Mouse (Mus musculus) testis, postnatal 10 days (tissue): Measurements from ENCODE around the gene Kcng3.

Experiments
- DNase-seq: peaks from one replicate; pipeline ENCODE4 v3.0.0; 2021; ENCODE audit warnings: low spot score

Gene Kcng3

DNA sequence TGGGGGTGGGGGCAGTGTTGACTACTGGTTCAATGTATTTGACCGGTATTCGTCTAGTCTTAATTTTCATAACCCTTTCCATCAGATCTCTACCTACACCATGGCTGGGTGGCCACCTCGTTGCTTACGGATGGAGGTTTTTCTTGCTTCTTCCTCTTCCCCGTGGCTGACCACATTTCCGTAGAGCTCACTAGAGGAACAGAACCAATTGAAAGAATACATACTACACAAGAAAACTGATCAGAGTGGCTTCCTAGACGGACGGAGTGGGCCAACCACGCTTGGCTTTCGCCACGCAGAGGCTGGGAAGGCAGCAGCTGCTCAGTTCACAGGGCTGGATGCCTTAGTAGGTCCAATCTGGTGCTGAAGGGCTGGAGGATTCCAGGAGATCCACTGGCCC lies 75.9 kb downstream of the Kcng3 start:
- DNase-seq, result no peak

- DNase-seq, result no peak
These were observed 76.7 kb downstream of the Kcng3 start for GRCm38 (mm10) chr17:83554997-83555396.

- DNase-seq, result no peak
These were observed 83.0 kb downstream of the Kcng3 start for GRCm38 (mm10) chr17:83548501-83549233.

DNA sequence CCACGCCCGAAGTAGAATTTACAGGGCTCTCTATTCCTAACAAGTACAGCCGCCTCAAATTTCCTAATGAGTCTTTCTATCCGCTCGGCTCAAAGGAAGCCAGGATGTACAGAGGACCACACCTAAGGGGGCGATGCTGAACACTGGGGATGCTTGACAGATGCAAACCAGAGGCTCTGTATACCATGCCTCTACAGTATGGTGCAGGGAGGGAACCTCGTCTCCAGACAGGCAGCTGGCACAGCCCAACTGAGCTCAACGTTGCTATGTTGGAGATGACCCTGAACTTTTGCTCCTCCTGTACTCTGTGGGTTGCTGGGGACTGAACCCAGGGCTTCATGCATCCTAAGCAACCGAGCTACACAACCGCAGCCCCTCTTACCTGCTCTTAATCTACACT lies 84.5 kb downstream of the Kcng3 start:
- no peak for DNase-seq

DNA sequence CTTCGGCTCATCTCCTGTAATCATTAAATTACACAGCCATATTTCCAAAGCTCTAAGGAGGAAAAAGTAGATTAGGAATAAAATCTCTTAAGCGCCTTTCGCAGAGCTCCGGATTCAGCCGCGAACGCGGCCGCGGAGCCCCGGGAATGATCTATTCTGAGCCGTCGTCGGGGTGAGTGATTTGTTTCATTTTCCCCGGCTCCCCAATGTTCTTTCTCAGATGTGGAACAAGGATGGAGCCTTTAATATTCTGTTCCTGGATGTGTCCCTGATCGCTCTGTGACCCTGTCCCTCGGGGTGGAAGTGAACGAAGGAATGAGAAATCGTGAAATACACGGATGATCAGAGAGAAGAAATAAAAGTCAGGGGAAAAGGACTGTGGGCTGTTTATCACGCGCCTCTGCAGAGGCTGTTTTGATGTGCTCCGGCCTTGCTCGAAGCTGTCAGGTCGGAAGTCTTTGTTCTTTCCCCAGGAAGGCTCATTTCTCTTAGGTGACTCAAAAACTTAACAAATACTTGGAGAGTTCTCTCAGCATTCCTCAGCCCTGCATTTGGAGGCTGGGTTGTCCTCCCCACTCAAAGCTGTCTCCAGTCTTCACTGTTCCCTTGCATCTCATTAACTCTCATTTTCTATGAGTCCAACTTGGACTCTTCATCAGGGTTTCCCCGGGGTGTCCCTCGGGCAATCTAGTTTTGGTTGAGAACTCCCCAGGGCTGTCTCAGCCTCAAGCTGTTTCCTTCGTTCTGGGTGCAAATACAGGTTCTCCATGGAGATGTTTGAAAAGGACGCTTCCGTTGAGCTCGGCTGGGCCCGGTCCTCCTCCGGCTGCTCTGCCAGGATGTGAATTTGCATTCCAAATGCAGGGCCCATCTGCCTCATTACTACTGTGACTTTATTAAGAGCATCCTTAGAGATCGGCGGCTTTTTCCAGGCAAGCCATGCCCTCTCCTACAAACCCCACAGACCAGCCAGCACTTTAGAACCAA lies 85.6 kb downstream of the Kcng3 start:
- no peak for DNase-seq

GRCm38 (mm10) chr17:83545259-83545658 lies 86.4 kb downstream of the Kcng3 start:
- DNase-seq, result no peak

DNA sequence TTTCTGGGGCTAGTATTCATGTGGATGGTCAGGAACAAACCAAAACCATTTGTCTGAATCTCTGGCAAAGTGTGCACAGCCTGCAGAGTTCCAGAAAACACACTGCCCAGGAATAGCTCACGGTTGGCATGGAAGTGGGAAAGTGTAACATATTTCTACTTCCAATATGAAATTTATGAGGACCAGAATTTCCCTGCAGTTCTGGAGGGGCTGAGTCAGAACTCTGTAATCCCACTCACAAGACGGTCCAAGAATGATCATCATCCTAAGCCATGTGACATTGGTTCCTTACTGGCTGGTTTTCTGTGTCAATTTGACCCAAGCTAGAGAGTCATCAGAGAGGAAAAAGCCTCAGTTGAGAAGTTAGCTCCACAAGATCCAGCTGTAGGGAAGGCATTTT lies 89.3 kb downstream of the Kcng3 start:
- no peak for DNase-seq

DNA sequence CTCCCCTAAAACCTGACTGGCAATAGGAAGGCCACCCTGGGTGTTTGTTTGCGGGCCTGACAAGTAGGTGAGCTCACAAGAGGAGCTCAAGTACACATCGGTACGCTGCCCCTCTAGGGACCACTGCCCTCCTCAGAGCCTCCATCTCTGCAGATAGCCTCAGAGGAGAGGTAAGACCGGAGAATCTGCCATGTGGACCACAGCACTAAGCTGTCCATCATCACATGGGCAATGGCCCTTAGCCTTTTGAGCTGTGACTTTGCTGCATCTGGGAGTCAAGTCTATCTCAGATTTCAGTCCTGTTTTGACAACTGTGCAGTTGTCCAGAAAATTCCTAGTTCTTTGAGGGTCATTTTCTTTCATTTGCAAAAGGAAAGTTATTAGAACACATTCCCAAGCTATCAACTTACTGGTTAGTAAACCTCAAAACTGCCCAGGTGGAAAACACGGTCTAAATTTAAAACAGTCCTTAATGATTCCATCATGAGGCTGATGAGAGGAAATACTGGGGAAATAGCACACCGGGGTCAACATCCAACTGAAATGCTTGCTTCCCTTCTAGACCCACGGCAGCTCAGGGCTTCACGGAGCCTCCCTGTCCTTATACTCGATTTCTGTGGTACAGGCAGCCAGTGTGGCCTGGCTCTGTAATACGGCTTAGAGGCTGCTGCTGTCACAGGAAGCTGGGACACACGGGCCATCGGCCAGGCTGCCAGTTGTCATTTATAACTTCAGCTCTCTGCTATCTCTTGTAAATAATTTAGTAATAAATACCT lies 92.2 kb downstream of the Kcng3 start:
- DNase-seq, result no peak

DNA sequence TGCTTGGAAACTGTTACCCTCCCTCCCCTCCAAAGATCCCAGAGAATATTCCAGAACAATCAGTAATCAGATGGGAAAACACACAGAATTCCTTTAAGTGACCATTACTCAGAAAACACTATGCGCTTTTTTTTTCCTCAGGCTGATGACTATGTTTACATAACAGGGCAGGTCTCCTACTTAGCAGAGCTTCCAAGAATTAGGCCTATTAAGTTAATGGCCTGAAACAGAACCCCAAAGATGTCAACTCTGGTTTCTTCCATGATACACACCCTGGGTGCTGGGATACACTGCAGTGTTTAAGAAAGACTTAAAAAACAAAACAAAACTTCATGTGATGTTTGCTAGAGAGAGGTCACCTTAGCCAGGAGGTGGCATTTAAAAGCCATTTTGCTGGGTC lies 93.0 kb downstream of the Kcng3 start:
- DNase-seq, result no peak

GRCm38 (mm10) chr17:83538141-83538540 lies 93.6 kb downstream of the Kcng3 start:
- DNase-seq, result no peak
